29 mouse cellular contexts compared by ENCODE assay signal in the genomic region with DNA sequence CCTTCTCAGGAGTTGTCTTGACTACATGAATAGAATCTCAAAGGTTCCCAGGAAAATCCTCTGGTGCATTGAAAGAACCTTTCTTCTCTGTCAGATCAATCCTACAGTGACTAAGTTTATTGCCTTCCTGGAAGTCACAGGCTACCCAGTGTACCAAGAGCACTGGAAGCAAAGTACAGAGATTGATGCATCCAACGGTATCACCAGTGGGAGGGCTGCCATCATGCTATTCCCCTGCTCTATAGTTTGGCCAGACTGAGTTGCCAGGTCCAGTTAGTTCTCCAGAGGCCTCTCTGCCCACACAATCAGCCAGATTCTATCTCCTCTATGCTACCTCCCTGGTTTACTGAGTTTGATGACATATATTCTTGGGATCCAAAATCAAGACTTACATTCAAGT.
DNase-seq lines count a peak whose midpoint lies in the region; ATAC-seq and TF ChIP-seq lines count a peak whose summit lies in the region.
"Had no signal": no experiment of that assay in that cellular context is flagged by ENCODE, and none has a peak within 500 bp of the region (broad histone marks: within the 10 kb centered on the region; RNA-seq: fewer than 3 reads in every experiment).

No protein-coding gene starts in this region.

- no peaks in the 10 kb centered on the region for H3K4me1 ChIP-seq in heart, adult 2 months (ENCODE audit: control insufficient read depth, insufficient read depth, low read length)
- H3K4me1 ChIP-seq in midbrain, embryonic 11.5 days (ENCODE audit: control insufficient read depth, insufficient read depth, low read length), result no peaks in the 10 kb centered on the region
- H3K4me1 ChIP-seq in midbrain, embryonic 16.5 days (ENCODE audit: control insufficient read depth, insufficient read depth, low read length), result peaks cover 7% of the 10 kb centered on the region
- no peaks in the 10 kb centered on the region for H3K4me1 ChIP-seq in neural tube, embryonic 14.5 days (ENCODE audit: control insufficient read depth, insufficient read depth, low read length)
- H3K4me1 ChIP-seq: forebrain, embryonic 12.5 days; hindbrain, embryonic 10.5 days had no signal

- no peak overlapping the region for H3K9ac ChIP-seq in heart, adult 2 months (ENCODE audit: low read depth, low read length)
- no peak overlapping the region for H3K9ac ChIP-seq in midbrain, embryonic 11.5 days (ENCODE audit: low read length)
- H3K9ac ChIP-seq in midbrain, embryonic 16.5 days (ENCODE audit: low read depth, low read length), result no peak overlapping the region
- no peak overlapping the region for H3K9ac ChIP-seq in neural tube, embryonic 14.5 days (replicated peaks; ENCODE audit: low read depth, low read length)
- H3K9ac ChIP-seq: embryonic facial prominence, embryonic 13.5 days; forebrain, embryonic 12.5 days; forebrain, embryonic 15.5 days; heart, embryonic 12.5 days; heart, embryonic 15.5 days; hindbrain, embryonic 14.5 days had no signal

- TF ChIP-seq EP300 in heart, adult 2 months (IDR thresholded peaks at IDR 0.05; ENCODE audit: insufficient read depth, low read depth, low read length), result no peak

- H3K9me3 ChIP-seq in midbrain, embryonic 11.5 days (ENCODE audit: control insufficient read depth, low read length), result no peaks in the 10 kb centered on the region
- no peaks in the 10 kb centered on the region for H3K9me3 ChIP-seq in midbrain, embryonic 16.5 days (replicated peaks; ENCODE audit: control insufficient read depth, low read length, poor library complexity, severe bottlenecking)
- no peaks in the 10 kb centered on the region for H3K9me3 ChIP-seq in neural tube, embryonic 14.5 days (ENCODE audit: control insufficient read depth, low read length)
- H3K9me3 ChIP-seq: embryonic facial prominence, embryonic 10.5 days; embryonic facial prominence, embryonic 13.5 days; forebrain, embryonic 12.5 days; forebrain, embryonic 15.5 days; G1E; heart, embryonic 12.5 days; heart, embryonic 15.5 days; hindbrain, embryonic 10.5 days had no signal

- peak; percentile 79 for DNase-seq in heart, adult 11 months
- no peak for DNase-seq in heart, adult 2 months
- DNase-seq in midbrain, embryonic 11.5 days (ENCODE audit: low spot score, missing footprints), result peak; percentile 81
- no peak for DNase-seq in ovary, postnatal 14 days (ENCODE audit: low spot score)
- DNase-seq: adrenal gland, postnatal 10 days; adrenal gland, postnatal 36 days; B cell, adult 2 months; cerebellum, adult 2 months; cerebellum, adult 9-11 months; cerebellum, postnatal 36 days; embryo, embryonic 11 days; gastrocnemius, postnatal 10 days; gastrocnemius, postnatal 36 days; heart, postnatal 10 days; heart, postnatal 36 days had no signal

- H3K4me2 ChIP-seq in midbrain, embryonic 11.5 days, result no peak overlapping the region
- H3K4me2 ChIP-seq in midbrain, embryonic 16.5 days (ENCODE audit: low read length), result no peak overlapping the region
- no peak overlapping the region for H3K4me2 ChIP-seq in neural tube, embryonic 14.5 days (ENCODE audit: low read depth, low read length)
- H3K4me2 ChIP-seq: embryonic facial prominence, embryonic 13.5 days; forebrain, embryonic 12.5 days; forebrain, embryonic 15.5 days; heart, embryonic 12.5 days; heart, embryonic 15.5 days; hindbrain, embryonic 14.5 days had no signal

- no peaks in the 10 kb centered on the region for H3K79me2 ChIP-seq in heart, adult 2 months (replicated peaks; ENCODE audit: control insufficient read depth, insufficient read depth, low read length)

- H3K27me3 ChIP-seq in heart, adult 2 months (ENCODE audit: control insufficient read depth, insufficient read depth, low read length), result no peaks in the 10 kb centered on the region
- H3K27me3 ChIP-seq in midbrain, embryonic 11.5 days (ENCODE audit: control insufficient read depth, insufficient read depth, low read length), result no peaks in the 10 kb centered on the region
- H3K27me3 ChIP-seq in midbrain, embryonic 16.5 days (ENCODE audit: control insufficient read depth, insufficient read depth, low read depth, low read length), result no peaks in the 10 kb centered on the region
- no peaks in the 10 kb centered on the region for H3K27me3 ChIP-seq in neural tube, embryonic 14.5 days (ENCODE audit: control insufficient read depth, insufficient read depth, low read length)
- H3K27me3 ChIP-seq: CH12.LX; embryonic facial prominence, embryonic 13.5 days; forebrain, embryonic 12.5 days; forebrain, embryonic 15.5 days; heart, embryonic 12.5 days; heart, embryonic 15.5 days had no signal

- H3K36me3 ChIP-seq in heart, adult 2 months (ENCODE audit: control insufficient read depth, insufficient read depth, low read length), result no peaks in the 10 kb centered on the region
- H3K36me3 ChIP-seq in midbrain, embryonic 11.5 days (ENCODE audit: control insufficient read depth, insufficient read depth, low read length), result no peaks in the 10 kb centered on the region
- H3K36me3 ChIP-seq in midbrain, embryonic 16.5 days (ENCODE audit: control insufficient read depth, insufficient read depth, low read length), result no peaks in the 10 kb centered on the region
- H3K36me3 ChIP-seq in neural tube, embryonic 14.5 days (ENCODE audit: control insufficient read depth, insufficient read depth, low read length), result no peaks in the 10 kb centered on the region
- H3K36me3 ChIP-seq: embryonic facial prominence, embryonic 10.5 days; embryonic facial prominence, embryonic 13.5 days; forebrain, embryonic 12.5 days; forebrain, embryonic 15.5 days; G1E; heart, embryonic 12.5 days; heart, embryonic 15.5 days; hindbrain, embryonic 10.5 days had no signal

- WGBS in heart, adult 2 months, result 87% methylated on average over 1 of the region's 1 CpGs
- 57% methylated on average over 1 of the region's 1 CpGs for WGBS in midbrain, embryonic 11.5 days
- 37% methylated on average over 1 of the region's 1 CpGs for WGBS in midbrain, embryonic 16.5 days
- WGBS in neural tube, embryonic 14.5 days, result 42% methylated on average over 1 of the region's 1 CpGs

- intact Hi-C loops in heart, adult 2 months (cut with DNase I), result no loop called here

- H3K27ac ChIP-seq in heart, adult 2 months, result no peak overlapping the region
- no peak overlapping the region for H3K27ac ChIP-seq in midbrain, embryonic 11.5 days (ENCODE audit: low read depth, low read length)
- H3K27ac ChIP-seq in midbrain, embryonic 16.5 days (ENCODE audit: low read length), result no peak overlapping the region
- H3K27ac ChIP-seq in neural tube, embryonic 14.5 days (ENCODE audit: low read depth, low read length), result no peak overlapping the region
- H3K27ac ChIP-seq: embryonic facial prominence, embryonic 10.5 days; embryonic facial prominence, embryonic 13.5 days; forebrain, embryonic 12.5 days; forebrain, embryonic 15.5 days; heart, embryonic 15.5 days; hindbrain, embryonic 10.5 days; hindbrain, embryonic 14.5 days had no signal

- no peak overlapping the region for H3K4me3 ChIP-seq in heart, adult 2 months
- H3K4me3 ChIP-seq in midbrain, embryonic 11.5 days (ENCODE audit: low read depth, low read length), result no peak overlapping the region
- H3K4me3 ChIP-seq in midbrain, embryonic 16.5 days (ENCODE audit: low read depth, low read length), result no peak overlapping the region
- H3K4me3 ChIP-seq in neural tube, embryonic 14.5 days (ENCODE audit: low read depth, low read length), result no peak overlapping the region
- H3K4me3 ChIP-seq: embryonic facial prominence, embryonic 10.5 days; embryonic facial prominence, embryonic 13.5 days; erythroblast, embryonic 14.5 days; forebrain, embryonic 12.5 days; forebrain, embryonic 15.5 days; heart, embryonic 12.5 days; heart, embryonic 15.5 days; hindbrain, embryonic 10.5 days had no signal

- no peak for ATAC-seq in midbrain, embryonic 11.5 days (ENCODE audit: low FRiP score)
- no peak for ATAC-seq in midbrain, embryonic 16.5 days
- ATAC-seq in neural tube, embryonic 14.5 days (ENCODE audit: low read depth), result peak; percentile 41; the same call in 1 of the 2 replicates
- ATAC-seq: forebrain, embryonic 15.5 days; Patski had no signal

- no peak for TF ChIP-seq POLR2A in heart, adult 2 months (IDR thresholded peaks at IDR 0.05; ENCODE audit: insufficient read depth, low read depth, low read length)

- TF ChIP-seq CTCF in heart, adult 2 months (IDR thresholded peaks at IDR 0.05), result no peak

Comparison
In these comparisons a context has a peak if more than half of its experiments do, and no peak if none do; other contexts are left out.
1. DNase-seq: peak in heart, adult 11 months (single experiment) and midbrain, embryonic 11.5 days (single experiment); none in heart, adult 2 months (0 of 2) and ovary, postnatal 14 days (single experiment).